Mouse (Mus musculus) liver, embryonic 14.5 days (tissue): ENCODE measurements around the gene Fam43b.

ENCODE experiments used
- CTCF ChIP-seq: IDR thresholded peaks from 2 replicates; pipeline ENCODE4 v1.5.1; 2016; ENCODE audit warnings: antibody characterized with exemption, low read depth, control low read depth
- EP300 ChIP-seq: IDR thresholded peaks from 2 replicates; pipeline ENCODE4 v1.6.1; 2016; ENCODE audit warnings: antibody characterized with exemption, low read depth

- TF ChIP-seq CTCF (0 out of 2 replicates have a peak, but pooled peaks have one; percentile 4), EP300 (no peak)
Measured at GRCm38 (mm10) chr4:138434347-138435316, 38.3 kb upstream of the Fam43b start, which contains the start of gene Mul1.
